Mouse (Mus musculus) ZHBTc4 (cell line): ENCODE data around the gene Clybl.
A peak's percentile ranks its signal among the peaks of the same experiment; 100 is the strongest.

Experiments
- DNase-seq: peaks from one replicate; pipeline ENCODE4 v3.0.0-alpha.2; 2011; ENCODE audit warnings: low read depth, low spot score

Gene Clybl

GRCm38 (mm10) chr14:122416166-122416771, 234.8 kb downstream of the Clybl start:
- DNase-seq, result peak; percentile 96

GRCm38 (mm10) chr14:122424441-122424840, 242.9 kb downstream of the Clybl start:
- DNase-seq, result no peak

- DNase-seq, result no peak
Observed at GRCm38 (mm10) chr14:122426529-122427203, 245.2 kb downstream of the Clybl start.

- no peak for DNase-seq
Observed at GRCm38 (mm10) chr14:122427204-122427560, 245.7 kb downstream of the Clybl start.

GRCm38 (mm10) chr14:122427654-122428053, 246.2 kb downstream of the Clybl start:
- no peak for DNase-seq

- DNase-seq, result peak; percentile 50
Observed at GRCm38 (mm10) chr14:122432558-122432957, 251.1 kb downstream of the Clybl start.

- DNase-seq, result peak; percentile 88
Observed at GRCm38 (mm10) chr14:122434039-122434438, 252.5 kb downstream of the Clybl start.

- DNase-seq, result no peak
Observed at GRCm38 (mm10) chr14:122436850-122437249, 255.3 kb downstream of the Clybl start.

GRCm38 (mm10) chr14:122449601-122450495, 268.3 kb downstream of the Clybl start:
- peak; percentile 71 for DNase-seq

- DNase-seq, result peak; percentile 64
Observed at GRCm38 (mm10) chr14:122450496-122451382, 269.2 kb downstream of the Clybl start, which contains the start of gene Gm5089. Gene Gm5089 (minus strand): TSS chr14:122451115.

- DNase-seq, result no peak
Observed at GRCm38 (mm10) chr14:122451551-122452145, 270.1 kb downstream of the Clybl start.
